Mouse (Mus musculus): ENCODE measurements around the gene Arap1. TPM values are rescaled to one million over a fixed set of nuclear protein-coding genes. Genes with fewer than 3 reads are reported as not detected.

Arap1 gene
- total RNA-seq (2017), result 247 to 347 TPM (median 330 TPM) in 3 replicates

DNA sequence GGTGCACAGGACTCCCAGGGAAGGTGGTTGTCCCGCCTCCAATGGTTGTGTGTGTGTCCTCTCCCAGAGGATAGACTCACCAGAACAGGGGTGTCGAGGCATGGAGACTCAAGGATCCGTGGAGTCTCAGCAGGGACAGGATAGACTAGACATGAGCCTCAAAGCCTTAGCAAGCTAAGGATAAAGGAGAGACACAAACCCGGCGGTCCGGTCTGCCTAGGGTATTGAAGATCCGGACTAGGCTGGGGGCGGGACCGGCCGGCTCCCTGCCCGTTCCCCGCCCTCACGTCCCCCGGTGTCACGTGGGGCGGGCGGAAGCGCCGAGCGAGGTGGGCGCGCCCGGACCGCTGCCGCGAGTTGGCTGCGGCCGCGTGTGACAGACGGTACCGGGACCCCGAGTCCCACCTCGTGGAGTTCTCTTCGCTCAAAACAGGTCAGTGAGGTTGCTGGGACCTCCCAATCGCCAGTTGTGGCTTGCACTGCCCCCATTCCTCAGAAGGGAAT is at the start of gene Arap1:
Gene Arap1, plus strand, starts transcription at position 301 of the 504 bp plus-strand sequence.
- ATAC-seq (replicated peaks; ENCODE audit: insufficient number of reproducible peaks, low FRiP score, low TSS enrichment, poor library complexity, severe bottlenecking), result peak; percentile 50

DNA sequence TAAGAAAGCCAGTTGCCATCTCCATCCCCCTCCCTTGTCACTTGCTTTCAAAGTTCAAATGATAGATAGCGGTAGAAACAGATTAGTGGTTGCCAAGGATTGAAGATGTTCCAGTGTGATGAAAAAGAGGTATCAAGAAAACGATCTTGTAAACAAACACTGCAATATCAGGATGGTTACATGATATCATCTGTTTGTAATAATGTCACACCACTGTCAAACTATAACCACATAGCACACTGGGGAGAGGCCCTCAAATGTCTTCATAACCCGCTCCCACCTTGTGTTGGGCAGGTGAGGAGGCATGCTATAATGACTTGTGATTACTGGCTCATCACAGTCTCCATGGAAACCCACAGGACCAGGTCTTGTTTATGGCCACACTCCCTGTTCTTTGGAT is 49.5 kb upstream of the Arap1 start:
- ATAC-seq (replicated peaks; ENCODE audit: insufficient number of reproducible peaks, low FRiP score, low TSS enrichment, poor library complexity, severe bottlenecking), result no peak

DNA sequence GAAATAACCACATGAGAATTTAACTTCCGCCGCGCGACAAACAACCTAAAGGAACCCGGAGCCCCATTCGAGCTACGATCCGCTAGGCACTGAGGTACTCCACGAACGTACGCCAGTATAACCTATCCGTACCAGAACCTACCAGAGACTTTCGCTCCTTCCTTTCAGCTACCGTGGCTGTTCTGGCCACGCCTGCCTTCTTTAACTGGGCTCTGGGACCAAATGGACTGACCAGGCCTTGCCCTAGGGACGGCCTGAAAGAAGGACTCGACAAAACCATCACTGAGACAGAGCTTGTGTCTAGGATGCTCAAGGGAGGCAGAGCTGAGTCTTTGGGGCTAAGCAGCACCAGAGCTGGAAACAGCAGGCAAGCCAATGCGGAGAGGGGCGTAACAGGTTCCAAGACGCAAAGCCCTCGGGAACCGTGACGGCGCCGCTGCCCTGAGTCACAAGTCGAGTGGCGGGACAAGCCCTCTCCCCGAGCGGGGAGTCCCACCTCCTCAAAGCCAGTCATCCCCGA is 46.4 kb upstream of the Arap1 start:
- ATAC-seq (replicated peaks; ENCODE audit: insufficient number of reproducible peaks, low FRiP score, low TSS enrichment, poor library complexity, severe bottlenecking), result peak; percentile 42

GRCm38 (mm10) chr7:101301881-101302456 is 45.9 kb upstream of the Arap1 start, which contains the start of gene Atg16l2:
TSS of gene Atg16l2 (minus strand) at chr7:101302251.
- ATAC-seq (replicated peaks; ENCODE audit: insufficient number of reproducible peaks, low FRiP score, low TSS enrichment, poor library complexity, severe bottlenecking), result peak; percentile 82

DNA sequence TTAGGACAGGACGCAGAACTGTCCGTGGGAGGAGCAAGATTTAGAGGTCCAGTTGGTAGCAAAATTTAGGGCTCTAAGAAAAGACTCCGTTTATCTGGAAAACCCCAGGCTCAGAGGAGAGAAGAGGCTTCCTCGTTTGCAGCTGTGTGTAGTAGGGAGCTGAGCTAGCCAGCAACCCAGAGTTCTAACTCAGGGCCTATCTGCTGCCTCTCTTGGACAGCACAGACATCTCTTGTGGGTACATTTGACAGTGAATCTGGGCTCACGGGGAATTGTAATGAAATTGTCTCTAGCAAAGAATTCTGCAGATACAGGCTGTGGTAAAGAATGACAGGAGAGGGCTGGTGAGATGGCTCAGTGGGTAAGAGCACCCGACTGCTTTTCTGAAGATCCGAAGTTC is 45.2 kb upstream of the Arap1 start:
- ATAC-seq (replicated peaks; ENCODE audit: insufficient number of reproducible peaks, low FRiP score, low TSS enrichment, poor library complexity, severe bottlenecking), result no peak

- ATAC-seq (replicated peaks; ENCODE audit: insufficient number of reproducible peaks, low FRiP score, low TSS enrichment, poor library complexity, severe bottlenecking), result no peak
Measured at GRCm38 (mm10) chr7:101306841-101307240, 41.0 kb upstream of the Arap1 start.

- no peak for ATAC-seq (replicated peaks; ENCODE audit: insufficient number of reproducible peaks, low FRiP score, low TSS enrichment, poor library complexity, severe bottlenecking)
Measured at GRCm38 (mm10) chr7:101309985-101310326, 37.9 kb upstream of the Arap1 start.

GRCm38 (mm10) chr7:101310327-101311028 is 37.4 kb upstream of the Arap1 start:
- ATAC-seq (replicated peaks; ENCODE audit: insufficient number of reproducible peaks, low FRiP score, low TSS enrichment, poor library complexity, severe bottlenecking), result peak; percentile 92

GRCm38 (mm10) chr7:101311061-101311460 is 36.8 kb upstream of the Arap1 start:
- ATAC-seq (replicated peaks; ENCODE audit: insufficient number of reproducible peaks, low FRiP score, low TSS enrichment, poor library complexity, severe bottlenecking), result no peak

DNA sequence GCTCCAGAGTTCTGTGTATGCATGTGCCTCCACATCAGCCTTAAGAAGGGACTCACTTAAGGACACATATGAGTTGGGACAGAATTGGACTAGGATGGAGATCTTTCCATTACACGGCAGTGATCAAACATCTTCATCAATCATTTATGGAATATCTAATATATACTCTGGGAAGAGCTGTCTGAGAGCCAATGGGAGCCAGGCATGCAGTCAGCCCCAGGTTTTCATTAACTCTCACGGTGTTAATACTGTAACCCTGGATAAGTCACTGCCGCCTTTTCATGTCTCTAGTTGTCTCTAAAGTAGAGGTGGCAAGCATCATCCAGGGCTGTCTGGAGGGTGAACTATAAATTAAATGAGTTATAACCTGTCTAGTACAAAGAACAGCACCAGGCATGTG is 34.8 kb upstream of the Arap1 start:
- no peak for ATAC-seq (replicated peaks; ENCODE audit: insufficient number of reproducible peaks, low FRiP score, low TSS enrichment, poor library complexity, severe bottlenecking)

- ATAC-seq (replicated peaks; ENCODE audit: insufficient number of reproducible peaks, low FRiP score, low TSS enrichment, poor library complexity, severe bottlenecking), result no peak
Measured at GRCm38 (mm10) chr7:101314396-101314795, 33.5 kb upstream of the Arap1 start.

GRCm38 (mm10) chr7:101315699-101316098 is 32.2 kb upstream of the Arap1 start:
- ATAC-seq (replicated peaks; ENCODE audit: insufficient number of reproducible peaks, low FRiP score, low TSS enrichment, poor library complexity, severe bottlenecking), result no peak

GRCm38 (mm10) chr7:101316591-101317001 is 31.3 kb upstream of the Arap1 start:
- ATAC-seq (replicated peaks; ENCODE audit: insufficient number of reproducible peaks, low FRiP score, low TSS enrichment, poor library complexity, severe bottlenecking), result peak; percentile 67

DNA sequence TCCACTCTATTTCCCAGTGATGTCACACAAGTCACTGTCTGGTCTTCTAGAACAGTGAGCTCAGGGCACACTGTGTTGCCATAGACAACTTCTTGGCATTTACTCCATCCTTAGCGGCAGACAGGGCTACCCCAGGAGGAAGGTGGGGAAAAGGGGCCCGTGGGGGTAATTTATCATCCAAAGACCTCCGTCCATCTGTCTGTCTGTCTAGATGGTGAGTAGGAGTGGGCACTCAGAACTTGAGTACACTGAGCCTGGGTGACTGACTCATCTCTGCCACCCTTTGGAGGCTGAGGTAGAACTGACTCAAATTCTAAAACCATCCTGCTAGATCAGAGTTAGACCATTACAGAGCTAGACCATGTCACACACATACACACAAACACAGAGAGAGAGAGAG is 30.9 kb upstream of the Arap1 start, which contains the start of gene Stard10:
Gene Stard10, plus strand, starts transcription at position 73 of the 400 bp plus-strand sequence.
- ATAC-seq (replicated peaks; ENCODE audit: insufficient number of reproducible peaks, low FRiP score, low TSS enrichment, poor library complexity, severe bottlenecking), result no peak

DNA sequence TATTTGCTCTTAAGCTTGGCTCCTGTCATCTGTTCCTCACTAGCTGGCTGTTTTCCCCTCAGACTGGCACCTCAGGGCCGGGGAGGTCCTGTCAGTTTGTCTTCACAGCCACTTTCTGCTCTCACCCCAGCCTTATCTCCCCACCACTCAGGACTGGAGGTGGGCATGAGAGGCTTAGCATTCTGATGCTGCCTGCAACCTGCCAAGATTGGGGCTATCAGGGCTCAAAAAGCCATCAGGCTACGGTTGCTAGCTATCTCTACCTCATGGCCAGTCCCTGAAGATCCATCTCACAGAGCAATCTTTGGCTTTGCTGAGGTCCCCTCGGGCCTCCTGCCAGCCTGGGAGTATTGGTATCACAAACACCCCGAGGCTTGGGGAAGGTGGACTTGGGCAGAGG is 29.0 kb upstream of the Arap1 start:
- ATAC-seq (replicated peaks; ENCODE audit: insufficient number of reproducible peaks, low FRiP score, low TSS enrichment, poor library complexity, severe bottlenecking), result no peak

- no peak for ATAC-seq (replicated peaks; ENCODE audit: insufficient number of reproducible peaks, low FRiP score, low TSS enrichment, poor library complexity, severe bottlenecking)
Measured at GRCm38 (mm10) chr7:101319796-101320195, 28.1 kb upstream of the Arap1 start.

- no peak for ATAC-seq (replicated peaks; ENCODE audit: insufficient number of reproducible peaks, low FRiP score, low TSS enrichment, poor library complexity, severe bottlenecking)
Measured at GRCm38 (mm10) chr7:101320399-101321217, 27.3 kb upstream of the Arap1 start.

GRCm38 (mm10) chr7:101321218-101321827 is 26.5 kb upstream of the Arap1 start:
- ATAC-seq (replicated peaks; ENCODE audit: insufficient number of reproducible peaks, low FRiP score, low TSS enrichment, poor library complexity, severe bottlenecking), result no peak

- no peak for ATAC-seq (replicated peaks; ENCODE audit: insufficient number of reproducible peaks, low FRiP score, low TSS enrichment, poor library complexity, severe bottlenecking)
Measured at GRCm38 (mm10) chr7:101323141-101323594, 24.7 kb upstream of the Arap1 start.

All from monocyte, adult 5-6 weeks (primary cell).